Mouse (Mus musculus) embryo, embryonic 10.5 days (tissue): ENCODE results near the gene Bri3bp.
A peak's percentile ranks its signal among the peaks of the same experiment; 100 is the strongest.
"Not testable (repeated sequence)": the region's sequence is repeated elsewhere in the genome, so short reads cannot be mapped to it uniquely, and the experiment has no call there.

Experiments used
- DNase-seq: peaks from one replicate; pipeline ENCODE4 v3.0.0-alpha.2; 2015; ENCODE audit warnings: low spot score

The Bri3bp gene

DNA sequence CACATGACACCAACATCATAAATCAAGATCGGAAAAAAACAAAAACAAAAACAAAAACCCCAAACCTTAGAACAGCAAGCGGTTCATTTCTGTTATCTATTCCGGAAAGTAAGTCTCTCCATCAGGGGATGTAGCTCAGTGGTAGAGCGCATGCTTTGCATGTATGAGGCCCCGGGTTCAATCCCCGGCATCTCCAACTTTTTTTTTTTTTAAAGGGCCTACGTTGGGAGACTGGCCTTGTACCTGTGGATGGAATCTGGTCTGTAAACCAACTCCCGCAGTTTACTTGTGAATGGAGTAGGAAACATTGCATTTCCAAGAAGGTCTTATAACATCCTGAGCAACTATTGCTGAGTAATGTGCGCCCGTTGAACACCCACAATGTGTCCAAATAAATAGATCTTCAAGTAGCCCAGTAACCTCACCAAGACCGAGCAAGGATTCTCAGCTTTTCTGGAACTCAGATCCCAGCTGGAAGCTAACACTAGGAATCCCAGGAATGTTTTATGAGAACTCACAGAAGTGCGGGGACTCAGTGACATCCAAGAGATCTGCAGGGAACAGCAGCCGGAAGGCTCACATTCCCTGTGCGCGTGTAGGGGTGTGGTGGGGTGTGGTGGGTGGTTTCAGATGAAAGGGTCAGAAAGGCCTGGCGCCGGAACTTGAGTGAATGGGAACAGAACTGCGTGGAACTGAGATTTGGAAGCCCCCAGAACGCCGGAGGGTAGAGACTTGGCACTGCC lies 31.8 kb upstream of the Bri3bp start:
- peak; percentile 89 for DNase-seq

DNA sequence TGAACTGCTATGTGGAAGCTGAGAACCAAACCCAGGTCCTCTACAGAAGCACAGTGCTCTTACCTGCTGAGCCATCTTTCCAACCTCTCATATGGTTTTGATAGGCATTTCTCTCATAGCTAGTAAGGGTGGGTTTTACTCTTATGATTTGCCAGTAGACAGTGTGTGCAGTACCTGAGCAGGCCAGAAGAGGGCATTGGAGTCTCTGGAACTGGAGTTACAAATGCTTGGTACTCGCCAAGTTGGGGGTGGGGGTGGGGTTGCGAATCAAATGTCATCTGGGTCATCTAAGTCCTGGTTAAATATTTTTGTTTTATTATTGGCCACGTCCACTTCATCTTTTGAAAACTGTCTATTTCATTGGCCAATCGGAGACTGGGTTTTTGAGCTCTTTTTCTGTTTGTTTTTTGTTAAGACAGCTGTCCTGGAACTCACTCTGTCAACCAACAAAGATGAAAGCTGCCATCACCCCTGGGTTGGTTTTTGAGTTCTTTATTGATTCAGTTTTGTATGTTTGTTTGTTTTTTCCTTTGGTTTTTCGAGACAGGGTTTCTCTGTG lies 29.3 kb upstream of the Bri3bp start:
- peak; percentile 77 for DNase-seq

DNA sequence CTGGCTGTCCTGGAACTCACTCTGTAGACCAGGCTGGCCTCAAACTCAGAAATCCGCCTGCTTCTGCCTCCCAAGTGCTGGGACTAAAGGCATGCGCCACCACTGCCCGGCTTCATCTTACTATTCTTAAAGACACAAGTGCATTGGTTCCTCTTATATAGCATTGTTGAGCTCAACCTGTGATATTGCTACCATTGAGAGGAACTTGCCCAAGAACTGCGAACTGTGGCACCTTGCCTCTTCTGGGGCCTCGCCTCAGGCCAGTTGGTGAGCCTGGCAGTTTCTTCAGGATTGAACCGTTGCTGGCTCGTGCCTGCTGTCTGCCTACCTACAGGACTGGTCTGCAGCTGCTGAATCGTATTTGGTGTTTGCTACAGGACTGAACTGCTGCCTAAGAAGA lies 28.8 kb upstream of the Bri3bp start:
- not testable (repeated sequence) for DNase-seq

DNA sequence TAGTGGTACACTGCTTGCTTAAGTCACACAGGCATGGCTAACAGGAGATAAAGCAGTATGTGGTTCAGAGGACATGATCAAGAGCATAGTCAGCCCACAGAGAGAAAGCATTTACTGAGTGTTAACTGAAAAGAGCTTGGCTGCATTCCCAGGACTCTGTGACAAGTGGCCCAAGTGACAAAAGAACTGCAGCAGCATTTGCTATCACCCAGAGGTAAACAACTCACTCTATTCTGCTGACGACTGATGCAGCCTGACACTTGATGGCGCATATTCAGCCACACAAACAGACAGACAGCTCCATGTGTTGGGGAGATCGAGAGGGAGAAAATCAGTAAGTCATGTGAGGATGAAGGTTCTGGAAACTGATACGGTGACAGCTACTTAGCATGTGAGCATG lies 27.6 kb upstream of the Bri3bp start:
- DNase-seq, result no peak

DNA sequence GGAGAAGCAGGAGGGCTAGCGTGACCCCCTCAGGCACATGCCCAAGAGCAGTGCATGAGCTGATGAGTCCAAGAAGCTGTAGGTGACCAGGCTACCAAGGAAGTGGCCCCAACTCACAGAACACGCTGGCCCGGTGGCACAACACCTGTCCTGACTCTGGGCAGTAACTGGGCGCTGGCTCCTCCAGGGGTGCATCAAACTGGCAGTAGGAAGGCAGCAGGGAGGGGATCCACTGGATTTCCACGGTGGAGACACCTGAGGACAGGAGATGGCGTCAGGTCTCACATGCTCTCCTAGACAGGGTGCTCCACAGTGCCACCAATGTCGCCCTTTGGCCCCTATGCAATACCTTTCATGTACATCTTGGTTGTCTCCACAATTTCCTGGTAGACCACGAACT lies 25.2 kb upstream of the Bri3bp start:
- no peak for DNase-seq

DNA sequence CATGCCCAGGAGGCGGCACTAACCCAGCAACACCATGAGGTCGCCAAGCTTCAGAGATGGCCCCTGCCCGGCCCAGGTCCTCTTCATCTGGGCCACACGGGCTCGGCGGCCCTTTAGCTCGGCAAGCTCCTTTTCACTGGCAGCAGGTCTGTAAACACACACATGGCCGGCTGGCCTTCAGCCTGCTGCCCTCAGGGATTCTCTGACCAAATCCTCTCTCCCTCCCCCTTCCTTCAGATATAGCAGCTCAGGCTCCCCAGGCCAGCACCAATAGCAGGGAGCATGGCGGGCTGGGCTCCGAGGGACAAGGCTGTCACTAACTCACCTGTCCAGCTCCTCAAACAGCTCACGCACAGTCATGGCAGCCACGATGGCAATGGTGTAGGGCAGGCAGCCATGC lies 22.7 kb upstream of the Bri3bp start:
- no peak for DNase-seq

DNA sequence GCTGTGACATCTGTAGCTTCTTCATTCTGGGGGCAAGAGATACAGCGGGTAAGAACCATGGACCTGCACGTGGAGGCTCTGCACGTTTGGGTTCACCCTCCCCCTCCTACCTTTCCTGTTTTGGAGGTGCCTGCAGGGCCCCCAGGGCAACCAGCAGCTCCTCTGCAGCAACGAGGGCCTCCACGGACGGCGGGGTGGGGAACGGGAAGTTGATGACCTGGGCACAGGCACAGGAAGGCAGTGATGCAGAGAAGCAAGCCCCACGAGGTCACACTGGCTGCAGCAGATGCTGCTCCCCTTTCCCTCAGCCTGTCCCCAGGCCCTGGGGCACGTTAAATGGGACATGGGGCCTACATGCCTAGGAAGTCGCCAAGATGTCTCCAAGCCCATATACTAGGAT lies 22.2 kb upstream of the Bri3bp start:
- no peak for DNase-seq

DNA sequence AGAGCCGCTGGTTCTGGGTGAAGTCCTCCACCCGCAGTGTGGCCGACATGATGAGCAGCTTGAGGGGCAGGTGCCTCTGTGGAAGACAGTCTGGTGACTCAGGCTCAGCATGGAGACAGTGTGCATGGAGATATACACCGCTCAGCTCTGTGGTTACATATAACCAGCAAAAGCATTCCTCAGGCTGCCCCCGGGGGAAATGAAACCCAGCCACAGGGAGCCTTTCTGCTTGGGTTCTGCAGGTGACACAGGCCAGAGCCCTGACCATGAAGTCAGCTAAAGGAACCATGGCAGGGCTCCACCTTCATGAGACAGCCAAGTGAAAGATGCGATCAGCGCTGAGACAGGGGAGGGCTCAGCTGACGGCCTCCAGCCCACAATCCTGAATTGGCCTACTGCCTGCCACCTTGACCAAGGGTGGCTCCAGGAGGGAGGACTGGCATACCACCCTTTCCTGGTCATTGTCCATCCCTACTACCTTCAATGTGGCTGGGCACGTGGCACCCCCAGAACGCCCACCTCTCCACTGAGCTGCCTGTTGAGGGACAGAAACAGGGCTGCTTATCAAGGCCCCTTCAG lies 15.6 kb upstream of the Bri3bp start:
- DNase-seq, result no peak

DNA sequence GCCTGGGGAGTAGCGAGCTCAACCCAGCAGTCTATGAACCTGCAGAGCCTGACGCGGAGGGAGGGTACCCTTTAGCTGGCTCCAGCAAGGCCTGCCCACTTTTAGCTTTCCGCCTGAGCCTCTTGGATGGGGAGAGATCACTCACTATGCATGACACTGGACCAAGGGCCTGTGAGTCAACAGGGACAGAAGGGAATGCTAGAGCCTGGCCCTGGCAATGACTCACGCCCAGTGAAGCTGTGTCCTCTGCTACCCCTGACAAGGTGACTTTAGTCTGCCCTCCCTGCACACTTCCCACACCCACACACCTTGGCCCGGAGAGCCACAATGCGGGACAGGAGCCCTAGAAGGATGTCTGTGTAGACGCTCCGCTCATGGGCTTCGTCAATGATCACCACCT lies 15.0 kb upstream of the Bri3bp start:
- DNase-seq, result no peak

DNA sequence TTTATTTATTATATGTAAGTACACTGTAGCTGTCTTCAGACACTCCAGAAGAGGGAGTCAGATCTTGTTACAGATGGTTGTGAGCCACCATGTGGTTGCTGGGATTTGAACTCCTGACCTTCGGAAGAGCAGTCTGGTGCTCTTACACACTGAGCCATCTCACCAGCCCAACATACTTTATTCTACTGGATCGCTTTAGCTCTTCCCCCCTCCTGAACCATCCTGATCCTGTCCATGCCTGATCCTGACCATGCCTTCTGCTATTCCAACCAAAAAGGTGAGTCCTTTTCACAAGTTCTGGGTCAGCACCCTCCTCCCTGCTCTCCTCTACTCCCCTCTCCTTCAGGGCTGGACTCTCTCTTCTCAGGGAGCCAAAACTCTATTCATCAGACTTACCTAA lies 9.0 kb upstream of the Bri3bp start:
- not testable (repeated sequence) for DNase-seq

DNA sequence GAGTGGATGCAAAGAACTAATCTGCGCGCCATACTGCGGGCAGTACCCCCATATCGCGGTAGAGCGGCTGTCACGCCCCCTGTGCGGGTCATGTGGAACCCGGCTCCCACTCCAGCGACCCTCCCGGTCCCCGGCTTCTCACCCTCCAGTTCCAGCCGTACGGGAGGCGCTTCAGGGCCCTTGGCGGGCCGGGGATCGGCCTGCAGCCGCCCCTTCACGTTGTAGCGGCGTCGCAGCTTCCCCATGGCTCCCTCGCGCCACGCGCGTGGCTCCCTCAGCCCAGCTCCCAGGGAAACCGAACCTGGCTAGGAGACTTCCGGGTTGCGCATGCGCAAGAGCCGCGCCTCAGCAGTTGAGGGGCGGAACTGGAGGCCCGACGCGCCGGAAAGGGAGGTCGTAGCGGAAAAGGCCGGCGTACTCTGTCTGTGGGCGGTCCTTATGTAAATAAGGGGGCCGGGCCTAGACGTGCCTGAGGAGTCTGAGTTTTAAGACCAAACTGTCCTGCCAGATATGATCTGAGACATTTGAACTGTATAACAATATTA lies 7.5 kb upstream of the Bri3bp start, which contains the start of gene Dhx37:
TSS of gene Dhx37 (minus strand) at position 329 of the 545 bp plus-strand sequence.
- peak; percentile 97 for DNase-seq

DNA sequence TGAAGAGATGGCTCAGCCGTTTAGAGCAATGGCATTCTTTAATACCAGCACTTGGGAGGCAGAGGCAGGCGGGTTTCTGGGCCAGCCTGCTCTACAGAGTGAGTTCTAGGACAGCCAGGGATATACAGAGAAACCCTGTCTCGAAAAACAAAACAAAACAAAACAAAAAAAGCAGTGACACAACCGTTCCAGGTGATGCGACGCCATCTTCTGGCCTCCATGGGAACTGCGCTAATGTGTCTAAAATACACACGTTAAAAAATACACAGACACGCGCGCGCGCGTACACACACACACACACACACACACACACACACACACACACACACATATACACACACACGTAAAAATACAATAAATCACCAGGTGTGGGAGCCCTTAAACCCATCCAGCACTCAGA lies 7.0 kb upstream of the Bri3bp start:
- DNase-seq, result not testable (repeated sequence)

DNA sequence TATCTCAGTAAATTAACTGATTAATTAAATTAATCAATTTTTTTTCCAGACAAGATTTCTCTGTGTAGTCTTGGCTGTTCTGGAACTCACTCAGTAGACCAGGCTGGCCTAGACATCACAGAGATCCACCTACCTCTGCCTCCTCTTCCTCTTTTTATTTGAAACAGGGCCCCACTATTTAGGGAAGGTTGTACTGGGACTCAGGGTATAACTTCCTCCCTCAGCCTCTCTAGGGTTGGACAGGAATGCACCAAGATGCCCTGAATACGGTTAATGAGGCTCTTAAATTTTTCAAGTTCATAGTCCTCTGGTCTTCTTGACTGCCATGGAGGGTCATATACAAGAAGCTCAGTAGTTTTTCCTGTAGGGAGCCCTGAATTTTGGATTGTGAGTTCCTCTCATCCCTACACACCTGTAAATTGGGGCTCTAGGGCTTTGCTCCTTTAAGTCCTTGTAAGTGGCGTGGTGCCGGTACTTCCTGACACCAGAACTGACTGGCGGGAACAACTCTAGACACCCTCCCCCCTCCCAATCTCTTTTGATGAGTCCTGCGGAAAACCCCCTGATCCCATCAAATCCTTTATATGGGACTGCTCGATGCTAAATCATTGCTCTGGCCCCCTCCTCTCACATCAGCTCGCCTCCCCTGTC lies 660 bp upstream of the Bri3bp start:
- no peak for DNase-seq

DNA sequence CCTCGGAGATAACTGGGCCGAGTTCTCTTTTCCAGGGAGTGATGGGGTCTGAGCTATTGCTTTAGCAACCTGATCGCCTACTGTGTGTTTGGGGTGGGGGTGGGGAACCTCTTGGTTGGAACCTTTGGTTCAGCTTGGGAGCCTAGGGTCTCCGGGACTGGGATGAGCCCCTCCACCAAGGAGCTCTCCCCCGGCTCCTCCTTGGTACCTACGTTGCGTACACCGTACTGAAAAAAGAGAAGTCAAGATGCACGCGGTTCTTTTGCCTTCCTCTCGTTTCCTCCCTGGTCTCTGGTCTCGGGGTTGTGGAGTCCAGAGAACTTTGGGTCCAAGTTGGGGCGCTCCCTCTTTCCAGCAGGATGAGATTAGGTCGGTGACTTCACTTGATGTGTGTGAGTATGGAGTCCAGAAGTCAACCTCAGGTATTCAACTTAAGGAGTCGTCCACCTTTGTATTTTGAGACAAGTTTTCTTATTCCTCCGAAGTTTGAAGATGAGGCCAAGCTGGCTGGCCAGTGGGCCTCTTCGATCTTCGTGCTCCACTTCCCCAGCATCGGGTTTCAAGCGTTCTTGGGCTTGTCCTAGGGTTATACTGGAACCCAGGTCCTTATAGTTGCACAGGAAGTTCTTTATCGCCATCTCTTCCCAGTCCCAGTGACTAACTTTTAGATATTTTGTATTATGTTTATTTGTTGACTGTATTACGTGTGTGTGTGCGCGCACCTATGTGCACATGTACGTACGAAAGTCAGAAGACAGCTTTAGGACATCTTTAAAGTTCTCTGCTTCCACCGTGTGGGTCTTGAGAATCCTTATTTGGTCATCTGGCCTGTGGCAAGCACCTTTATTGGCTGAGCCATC lies 998 bp downstream of the Bri3bp start:
- DNase-seq, result peak; percentile 53

DNA sequence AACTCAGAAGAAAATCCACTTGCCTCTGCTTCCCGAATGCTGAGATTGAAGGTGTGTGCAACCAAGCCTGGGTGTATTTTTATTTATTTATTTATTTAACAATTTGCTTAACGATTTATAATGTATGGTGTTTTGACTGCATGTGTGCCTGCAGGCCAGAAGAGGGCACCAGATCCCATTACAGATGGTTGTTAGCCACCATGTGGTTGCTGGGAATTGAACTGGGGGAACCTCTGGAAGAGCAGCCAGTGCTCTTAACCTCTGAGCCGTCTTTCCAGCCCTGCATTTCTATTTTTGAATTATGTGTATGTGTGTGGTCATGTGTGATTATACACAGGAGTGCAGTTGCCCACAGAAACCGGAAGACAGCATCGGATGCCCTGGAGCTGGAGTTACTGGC lies 2.0 kb downstream of the Bri3bp start:
- no peak for DNase-seq

DNA sequence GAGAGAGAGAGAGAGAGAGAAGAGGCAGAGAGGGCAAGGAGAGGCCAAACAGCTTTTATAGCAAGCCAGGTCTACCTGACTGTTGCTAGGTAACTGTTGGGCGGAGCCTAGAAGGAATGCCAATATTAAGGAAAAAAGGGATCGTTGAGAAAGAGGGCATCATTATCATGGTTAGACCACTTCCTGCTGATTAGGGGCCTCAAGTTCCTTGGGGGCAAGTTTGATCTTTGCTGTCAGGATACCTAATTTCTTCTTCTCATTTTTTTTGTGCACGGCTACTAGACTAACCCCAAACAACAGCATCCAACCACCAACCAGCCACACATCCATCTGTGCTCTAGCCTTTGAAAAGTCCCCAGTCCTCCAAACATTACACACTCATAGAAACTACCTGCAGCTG lies 2.5 kb downstream of the Bri3bp start:
- no peak for DNase-seq

DNA sequence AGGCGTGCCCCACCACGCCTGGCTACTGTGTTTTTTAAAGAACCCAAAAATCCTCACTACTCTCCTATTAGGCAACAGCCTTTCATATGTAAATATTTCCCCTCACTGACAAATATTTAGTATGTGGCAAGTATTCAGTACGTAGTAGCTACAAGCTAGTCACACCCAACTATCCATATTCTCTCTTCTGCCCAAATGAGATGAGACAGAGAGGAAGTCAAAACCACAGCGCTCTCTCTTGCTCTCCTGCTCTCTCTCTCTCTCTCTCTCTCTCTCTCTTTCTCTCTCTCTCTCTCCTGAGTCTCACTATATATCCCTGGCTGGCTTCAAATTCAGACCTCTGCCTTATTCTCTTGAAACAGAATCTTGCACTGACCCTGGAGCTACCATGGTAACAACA lies 3.2 kb downstream of the Bri3bp start:
- no peak for DNase-seq

DNA sequence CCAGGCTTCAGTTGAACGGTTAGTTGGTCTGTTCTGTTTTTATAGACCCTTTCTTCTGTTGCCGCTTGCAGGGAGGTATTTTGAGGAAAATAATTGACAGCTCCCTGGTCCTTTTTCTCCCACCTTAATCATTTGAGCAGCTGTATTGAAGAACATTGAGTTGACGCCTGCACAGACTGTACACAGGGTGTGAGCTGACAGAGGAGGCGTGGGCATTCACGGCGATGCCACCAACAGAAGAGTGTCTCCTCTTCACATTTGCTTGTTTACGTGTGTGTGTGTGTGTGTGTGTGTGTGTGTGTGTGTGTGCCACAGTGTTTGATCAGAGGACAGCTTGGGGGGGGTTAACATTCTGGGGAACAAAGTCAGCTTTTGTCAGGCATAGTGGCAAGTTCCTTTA lies 5.0 kb downstream of the Bri3bp start:
- DNase-seq, result no peak

DNA sequence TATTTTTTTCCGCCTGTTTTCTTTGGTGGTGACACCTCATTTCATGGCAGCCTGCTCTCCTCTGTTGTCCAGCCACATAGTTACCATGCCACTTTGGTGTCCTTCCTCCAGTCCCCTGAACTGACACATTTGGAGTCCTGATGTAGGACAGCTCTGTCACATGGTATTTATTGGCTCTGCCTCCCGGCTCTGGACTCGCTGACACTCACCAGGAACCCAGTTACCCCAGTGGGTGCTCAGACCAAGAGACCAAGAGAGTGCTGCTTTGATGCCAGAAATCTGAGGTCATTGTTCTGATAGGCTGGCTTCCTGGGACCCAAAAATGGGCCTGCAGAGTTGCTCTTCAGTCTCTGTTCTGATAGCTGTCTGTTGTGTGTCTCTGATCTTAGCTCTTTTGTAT lies 6.7 kb downstream of the Bri3bp start:
- DNase-seq, result no peak

DNA sequence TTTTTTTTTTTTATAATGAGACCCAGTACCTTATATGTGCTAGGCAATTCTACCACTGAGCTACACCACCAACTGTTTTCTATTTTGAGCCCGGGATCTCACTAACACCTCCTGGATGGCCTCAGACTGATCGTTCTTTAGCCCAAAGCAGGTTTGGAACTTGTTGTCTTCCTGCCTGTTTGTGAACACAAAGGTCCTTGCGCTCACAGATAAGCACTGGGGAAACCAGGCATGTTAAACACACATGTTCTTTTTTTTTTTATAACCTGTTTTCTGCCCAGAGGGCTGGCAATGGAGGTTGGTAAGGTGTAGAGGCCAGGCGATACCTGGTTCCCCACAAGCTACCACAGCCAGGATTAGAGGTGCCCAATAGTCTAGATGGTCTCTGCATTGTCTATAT lies 7.3 kb downstream of the Bri3bp start:
- DNase-seq, result no peak

DNA sequence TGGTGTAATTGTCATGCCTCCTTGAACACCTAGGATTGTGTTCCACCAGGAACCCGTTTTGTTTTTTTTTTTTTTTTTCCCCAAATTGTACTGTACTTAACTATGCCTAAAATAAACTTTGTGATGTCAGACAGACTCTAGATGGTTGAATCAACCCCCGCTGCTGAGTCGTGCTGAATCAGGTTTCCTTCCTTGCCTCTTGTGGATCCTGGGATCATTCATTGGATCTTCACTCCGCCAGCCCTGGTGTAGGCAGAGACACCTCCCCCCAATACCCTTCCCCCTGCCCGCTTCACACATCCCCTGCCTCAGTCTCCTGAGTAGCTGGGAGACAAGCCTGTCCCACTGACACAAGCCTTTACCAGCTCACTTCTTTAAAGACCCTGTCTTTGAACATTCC lies 7.9 kb downstream of the Bri3bp start:
- DNase-seq, result no peak

DNA sequence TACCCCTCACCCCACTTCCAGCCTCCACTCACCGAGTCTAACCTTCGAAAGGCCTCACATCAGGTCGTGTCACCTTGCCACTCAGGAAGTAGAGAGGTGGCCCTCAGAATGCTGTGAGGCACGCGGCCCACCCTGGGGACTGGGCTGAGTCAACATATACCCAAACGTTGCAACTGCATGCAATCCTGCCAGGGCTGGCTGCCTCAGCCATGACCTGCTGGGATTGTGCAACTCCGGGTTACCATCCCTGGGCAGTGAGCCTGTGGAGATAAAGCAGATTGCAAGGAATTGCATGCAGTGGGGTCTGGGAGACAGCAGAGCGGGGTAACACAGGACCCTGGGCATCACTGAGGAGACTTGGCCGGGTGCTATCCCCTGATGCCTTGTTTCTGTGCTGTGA lies 11.2 kb downstream of the Bri3bp start:
- no peak for DNase-seq
